Mouse (Mus musculus): Measurements from ENCODE around the gene Ppargc1a. TPM values are rescaled to one million over a fixed set of nuclear protein-coding genes. Genes with fewer than 3 reads are reported as not detected.

Ppargc1a gene
- 0.43 TPM in 1 of 2 replicates, not detected in the other for polyA plus RNA-seq (2012; ENCODE audit: low replicate concordance)

GRCm38 (mm10) chr5:51567659-51568058 is at the start of gene Ppargc1a:
Gene Ppargc1a (minus strand): TSS chr5:51567726.

